Mouse (Mus musculus) heart, adult 18-20 months (tissue): ENCODE measurements around the gene Ppm1l. TPM values are rescaled to one million over a fixed set of nuclear protein-coding genes. Genes with fewer than 3 reads are reported as not detected.

ENCODE experiments used
- DNase-seq, 2 experiments: peaks; one replicate each; pipeline ENCODE4 v3.0.0; 2021 to 2022; ENCODE audit warnings: mixed read lengths in 1 of 2
- long read RNA-seq, 2 experiments: library from polyadenylated mRNA; stranded (forward); transcript quantifications; one replicate each; pipeline ENCODE4 v2.0.0; 2021
- total RNA-seq, 2 experiments: library from RNA; stranded (reverse); gene quantifications; 2 replicates each; pipeline ENCODE4 v1.2.3; 2021

Ppm1l gene
- 10 to 100 TPM; 29.2 TPM for total RNA-seq
- long read RNA-seq, experiment 1, full-length matches to known transcripts, result 12 of 21 reads
- long read RNA-seq, experiment 1, partial matches to known transcripts, result 0 of 21 reads
- long read RNA-seq, experiment 1, other reads (novel, unspliced or antisense), result 9 of 21 reads
- long read RNA-seq, experiment 2, full-length matches to known transcripts, result 3 of 8 reads
- long read RNA-seq, experiment 2, partial matches to known transcripts, result 0 of 8 reads
- long read RNA-seq, experiment 2, other reads (novel, unspliced or antisense), result 5 of 8 reads

DNA sequence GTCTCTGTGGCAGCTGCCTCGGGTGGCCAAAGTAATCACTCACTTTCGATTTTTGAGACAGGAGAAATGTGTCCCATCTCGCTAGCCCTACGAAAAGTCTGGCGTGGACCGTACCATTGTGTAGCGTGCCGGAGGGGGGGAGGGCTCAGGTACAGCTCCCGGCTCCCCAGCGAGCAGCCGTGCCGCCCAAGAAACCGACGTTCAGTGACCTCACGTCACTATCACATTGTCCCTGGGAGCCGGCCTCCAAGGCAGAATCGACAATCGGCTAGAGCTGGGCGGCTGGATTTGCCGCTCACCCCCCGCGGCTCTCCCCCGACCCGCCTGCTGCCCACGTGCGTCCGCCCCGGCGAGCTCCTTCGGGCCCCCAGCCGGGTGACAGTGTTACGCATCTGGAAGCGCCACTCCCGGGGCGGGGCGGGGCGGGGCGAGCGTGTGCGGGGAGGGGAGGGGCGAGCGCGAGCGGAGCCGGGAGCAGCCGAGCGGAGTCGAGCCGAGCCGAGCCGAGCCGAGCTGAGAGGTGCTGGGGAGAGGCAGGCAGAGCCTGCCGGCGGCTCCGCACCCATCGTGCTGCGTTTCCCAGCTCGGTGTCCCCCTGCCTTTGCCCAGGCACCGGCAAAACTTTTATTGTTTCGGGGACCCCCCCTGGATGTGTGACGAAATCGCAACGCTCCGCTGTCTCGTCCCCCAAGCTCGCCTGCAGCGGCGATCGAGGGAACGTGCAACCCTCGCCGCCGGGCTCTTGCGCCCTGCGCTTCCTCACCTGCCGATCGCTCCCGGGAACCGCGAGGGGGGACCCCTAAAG, at the start of gene Ppm1l:
Gene Ppm1l (plus strand): TSS at position 471 of the 805 bp plus-strand sequence.
- peak; percentile 93 to 95 for DNase-seq

DNA sequence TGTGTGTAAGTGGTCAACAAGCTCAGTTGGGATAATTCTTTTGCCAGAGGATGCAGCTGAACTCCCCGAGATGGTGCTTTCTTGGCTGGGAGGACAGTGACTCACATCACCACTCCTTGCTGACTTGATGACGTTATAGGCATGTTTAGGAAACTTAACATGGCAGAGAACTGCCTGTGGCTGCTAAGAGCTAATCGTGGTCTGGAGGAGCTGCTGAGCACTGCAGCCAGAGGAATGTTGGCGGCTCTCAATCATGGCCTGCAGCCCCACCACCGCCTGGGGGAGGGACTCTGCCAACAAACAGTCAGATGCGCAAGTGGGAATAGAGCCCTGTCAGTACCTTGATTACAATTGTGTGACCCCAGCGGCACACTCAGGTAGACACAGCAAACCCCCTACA, 44.8 kb upstream of the Ppm1l start:
- peak; percentile 58 to 76 for DNase-seq

DNA sequence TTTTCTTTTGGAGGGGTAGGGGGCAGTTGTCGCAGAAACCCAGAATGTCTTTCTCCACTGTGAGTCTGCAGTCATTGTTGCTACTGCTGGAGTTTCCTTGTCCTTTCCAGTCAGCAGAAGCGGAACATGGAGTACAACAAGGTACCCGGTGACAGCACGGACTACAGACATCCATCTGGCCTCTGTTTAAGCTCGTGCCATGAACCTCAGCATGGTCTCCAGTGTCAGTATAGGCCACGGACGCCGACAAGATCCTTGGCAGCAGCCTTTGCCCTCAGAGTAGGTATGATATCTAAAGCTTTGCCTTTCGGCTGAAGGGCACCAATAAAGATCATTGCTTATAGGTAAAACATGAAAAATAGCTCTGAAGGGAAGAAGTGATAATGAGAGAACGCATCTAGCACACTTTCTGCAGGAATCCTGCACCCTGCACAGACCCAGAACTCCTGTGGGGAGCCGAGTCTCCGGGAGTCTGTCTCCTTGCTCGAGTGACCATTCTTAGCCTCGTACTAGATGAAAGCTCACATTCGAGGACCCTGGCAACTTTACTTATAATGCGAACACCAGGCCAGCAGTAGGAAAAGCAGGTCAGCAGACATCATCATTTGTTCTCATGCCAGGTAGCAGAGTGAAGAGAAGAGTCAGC, 42.5 kb upstream of the Ppm1l start:
- no peak for DNase-seq

DNA sequence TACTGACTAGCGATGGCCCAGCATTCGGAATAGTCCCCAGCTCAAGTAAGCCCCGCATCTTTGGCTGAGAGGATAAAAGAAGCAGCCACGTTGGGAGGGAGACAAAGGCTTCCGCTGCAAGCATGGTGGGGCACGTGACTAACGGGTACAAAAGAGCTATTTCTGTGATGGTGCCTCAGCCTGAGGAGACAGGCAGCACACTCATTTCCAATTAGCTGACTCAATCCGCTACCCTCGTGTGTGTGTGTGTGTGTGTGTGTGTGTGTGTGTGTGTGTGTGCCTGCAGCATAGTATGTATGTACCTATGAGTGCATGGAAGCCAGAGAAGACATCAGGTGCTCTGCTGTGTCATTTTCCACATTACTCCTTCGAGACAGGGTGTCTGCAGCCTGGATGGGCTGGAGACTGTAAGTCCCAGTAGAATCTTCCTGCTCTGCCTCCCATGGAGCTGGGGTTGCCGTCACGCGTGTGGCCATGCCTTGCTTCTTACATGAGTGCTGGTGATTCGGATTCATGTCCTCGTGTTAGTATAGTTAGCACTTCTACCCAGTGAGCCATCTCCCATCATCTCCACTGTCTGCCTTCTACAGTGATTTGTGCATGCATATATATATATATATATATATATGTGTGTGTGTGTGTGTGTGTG, 41.9 kb upstream of the Ppm1l start:
- no peak for DNase-seq

DNA sequence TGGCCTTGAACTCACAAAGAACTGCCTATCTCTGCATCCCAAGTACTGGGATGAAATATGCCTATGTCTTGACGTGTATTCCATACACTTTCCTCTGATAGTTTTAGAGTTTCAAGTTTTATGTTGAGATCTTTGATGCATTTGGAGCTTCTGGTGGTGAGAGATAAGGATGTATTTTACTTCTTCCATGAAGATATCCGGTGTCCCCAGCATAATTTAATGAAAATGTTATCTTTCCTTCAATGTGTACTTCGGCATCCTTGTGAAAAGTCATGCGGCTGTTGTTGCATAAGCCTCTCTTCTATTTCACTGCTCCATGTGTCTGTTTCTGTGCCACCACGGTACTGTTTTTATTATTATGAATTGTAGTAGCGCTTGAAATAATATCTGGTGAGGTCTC, 38.0 kb upstream of the Ppm1l start:
- DNase-seq, result no peak

GRCm38 (mm10) chr3:69282406-69282805, 34.3 kb upstream of the Ppm1l start:
- peak; percentile 8 to 18 for DNase-seq

- DNase-seq, result no peak
Observed at GRCm38 (mm10) chr3:69283085-69283847, 33.4 kb upstream of the Ppm1l start.

GRCm38 (mm10) chr3:69289833-69290232, 26.8 kb upstream of the Ppm1l start:
- peak; percentile 5 to 22 for DNase-seq

DNA sequence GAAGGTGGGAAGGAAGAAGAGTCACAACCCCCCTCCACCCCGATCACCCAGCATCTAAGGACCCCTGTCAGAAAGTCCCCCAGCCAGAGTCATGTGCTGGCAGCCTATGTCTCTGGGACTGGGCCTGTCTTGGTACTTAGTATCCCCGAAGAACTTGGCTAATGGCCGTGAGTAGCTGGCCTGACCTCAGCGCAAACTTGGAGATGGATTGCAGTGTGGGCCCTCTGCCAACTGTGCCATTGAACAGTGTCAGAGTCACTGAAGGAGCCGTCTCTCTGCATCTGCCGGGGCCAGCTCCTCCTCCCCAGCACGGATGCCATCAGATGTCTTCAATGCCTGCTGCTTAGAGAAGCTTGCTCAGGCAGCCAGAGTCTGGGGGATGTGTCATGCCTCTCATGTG, 26.4 kb upstream of the Ppm1l start:
- peak; percentile 49 to 52 for DNase-seq

DNA sequence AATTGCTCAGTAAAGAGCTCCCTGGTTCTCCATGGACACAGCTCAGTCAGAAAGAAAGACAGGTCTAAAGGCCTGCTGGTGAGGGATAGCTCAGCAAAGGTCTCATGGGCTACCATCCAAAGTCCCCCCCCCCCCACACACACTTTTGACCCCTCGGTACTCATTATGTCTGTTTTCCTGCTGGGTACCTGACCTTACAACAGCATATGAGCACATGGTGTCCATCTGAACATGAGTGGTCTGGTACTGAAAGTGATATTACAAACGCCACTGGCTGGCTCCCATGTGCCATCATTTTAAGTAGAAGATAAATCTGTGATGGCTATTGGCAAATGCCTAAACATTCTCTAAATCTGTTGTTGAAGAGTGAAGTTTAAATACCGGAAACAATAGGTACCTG, 25.8 kb upstream of the Ppm1l start:
- DNase-seq, result no peak

DNA sequence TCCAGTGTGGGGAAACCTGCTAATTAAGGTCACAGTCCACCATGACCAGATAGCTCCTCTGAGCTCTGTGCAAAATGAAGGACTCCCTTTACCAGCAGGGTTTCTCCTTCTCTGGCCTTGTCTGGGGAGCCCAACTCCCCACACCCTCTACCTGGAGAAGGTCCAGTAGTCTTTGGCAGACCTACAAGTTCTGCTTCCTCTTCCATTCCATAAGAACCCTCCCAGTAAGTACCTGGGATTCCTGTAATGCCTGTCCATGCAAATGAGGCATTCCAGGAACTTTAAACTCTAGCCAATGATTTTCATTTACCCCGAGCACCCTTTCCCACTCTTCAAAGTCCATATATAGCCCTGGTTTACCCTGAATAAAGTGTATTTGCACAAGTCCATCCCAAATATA, 24.0 kb upstream of the Ppm1l start:
- peak in 1 of 2 experiments; percentile 10 for DNase-seq

- peak; percentile 16 to 22 for DNase-seq
Observed at GRCm38 (mm10) chr3:69296270-69296669, 20.4 kb upstream of the Ppm1l start.

DNA sequence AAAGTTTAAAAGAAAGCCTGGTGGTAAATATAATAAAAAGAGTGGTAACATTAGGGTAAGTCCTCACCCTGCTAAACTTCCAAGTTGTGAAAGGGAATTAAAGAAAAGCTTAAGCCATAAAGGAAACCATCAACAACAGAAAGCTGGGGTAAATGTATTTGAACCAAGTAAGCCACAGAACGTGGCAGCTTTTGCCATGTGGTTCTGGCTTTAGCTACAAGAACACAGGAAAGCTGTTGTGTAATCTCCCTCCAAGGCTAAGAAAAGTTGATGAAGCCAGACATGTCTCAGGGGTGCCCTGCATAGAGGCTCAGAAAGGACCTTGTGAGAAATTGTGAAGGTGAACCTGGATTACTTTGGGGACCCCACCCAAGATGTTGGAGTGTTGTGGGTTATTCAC, 16.5 kb upstream of the Ppm1l start:
- no peak for DNase-seq

DNA sequence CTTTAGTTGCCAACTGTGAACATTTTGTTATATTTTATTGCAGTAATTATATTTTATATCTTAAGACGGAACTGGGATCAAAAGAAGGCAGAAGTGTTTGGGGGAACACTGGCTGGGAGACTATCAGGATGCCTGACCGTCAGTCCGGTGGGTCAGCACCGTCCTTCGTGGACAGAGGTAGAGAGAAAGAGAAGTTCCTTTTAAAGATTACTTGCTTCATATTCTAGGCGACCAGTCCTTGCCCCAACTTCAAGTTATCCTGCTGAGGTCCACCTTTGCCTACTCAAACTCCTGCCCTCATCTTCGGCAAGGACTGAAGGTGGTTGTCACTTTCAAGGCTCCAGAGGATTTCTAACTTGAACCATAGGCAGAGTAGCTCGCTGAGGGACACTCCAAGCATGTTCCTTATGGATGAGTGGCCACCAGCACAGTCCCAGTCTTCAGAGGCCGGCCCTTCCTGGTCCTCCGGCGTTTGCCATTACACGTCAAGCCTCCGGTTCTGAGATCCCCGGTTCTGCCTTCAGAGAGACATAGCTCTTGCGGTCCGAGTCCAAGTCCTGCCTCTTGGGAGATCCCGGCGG, 761 bp upstream of the Ppm1l start:
- DNase-seq, result no peak

DNA sequence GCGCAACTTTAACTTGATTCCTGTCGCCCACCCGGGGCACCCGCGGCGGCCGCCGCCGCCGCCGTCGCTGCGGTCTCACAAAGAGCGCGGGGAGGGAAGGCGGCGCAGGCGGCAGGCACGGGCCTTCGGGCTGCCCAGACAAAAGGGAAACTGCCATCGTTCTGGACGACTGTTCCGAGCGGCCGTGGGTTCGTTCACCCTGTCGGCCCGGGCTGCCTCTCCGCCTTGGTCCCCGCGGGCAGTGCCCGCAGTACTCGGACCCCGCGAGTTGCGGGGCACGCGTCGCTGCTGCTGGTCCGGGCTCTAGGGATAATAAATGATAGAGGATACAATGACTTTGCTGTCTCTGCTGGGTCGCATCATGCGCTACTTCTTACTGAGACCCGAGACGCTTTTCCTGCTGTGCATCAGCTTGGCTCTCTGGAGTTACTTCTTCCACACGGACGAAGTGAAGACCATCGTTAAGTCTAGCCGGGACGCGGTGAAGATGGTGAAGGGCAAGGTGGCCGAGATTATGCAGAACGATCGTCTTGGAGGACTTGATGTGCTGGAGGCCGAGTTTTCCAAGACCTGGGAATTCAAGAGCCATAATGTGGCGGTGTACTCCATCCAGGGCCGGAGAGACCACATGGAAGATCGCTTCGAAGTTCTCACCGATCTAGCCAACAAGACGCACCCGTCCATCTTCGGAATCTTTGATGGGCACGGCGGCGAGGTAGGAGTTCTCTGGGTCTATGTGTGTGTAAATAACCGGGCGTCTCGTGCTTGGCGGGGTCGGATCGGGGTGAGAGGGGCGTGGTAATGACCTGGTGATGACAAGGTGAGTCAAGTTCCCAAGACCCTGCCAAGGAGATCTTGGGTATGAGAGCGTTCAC, 827 bp downstream of the Ppm1l start:
- peak in 1 of 2 experiments; percentile 60 for DNase-seq

DNA sequence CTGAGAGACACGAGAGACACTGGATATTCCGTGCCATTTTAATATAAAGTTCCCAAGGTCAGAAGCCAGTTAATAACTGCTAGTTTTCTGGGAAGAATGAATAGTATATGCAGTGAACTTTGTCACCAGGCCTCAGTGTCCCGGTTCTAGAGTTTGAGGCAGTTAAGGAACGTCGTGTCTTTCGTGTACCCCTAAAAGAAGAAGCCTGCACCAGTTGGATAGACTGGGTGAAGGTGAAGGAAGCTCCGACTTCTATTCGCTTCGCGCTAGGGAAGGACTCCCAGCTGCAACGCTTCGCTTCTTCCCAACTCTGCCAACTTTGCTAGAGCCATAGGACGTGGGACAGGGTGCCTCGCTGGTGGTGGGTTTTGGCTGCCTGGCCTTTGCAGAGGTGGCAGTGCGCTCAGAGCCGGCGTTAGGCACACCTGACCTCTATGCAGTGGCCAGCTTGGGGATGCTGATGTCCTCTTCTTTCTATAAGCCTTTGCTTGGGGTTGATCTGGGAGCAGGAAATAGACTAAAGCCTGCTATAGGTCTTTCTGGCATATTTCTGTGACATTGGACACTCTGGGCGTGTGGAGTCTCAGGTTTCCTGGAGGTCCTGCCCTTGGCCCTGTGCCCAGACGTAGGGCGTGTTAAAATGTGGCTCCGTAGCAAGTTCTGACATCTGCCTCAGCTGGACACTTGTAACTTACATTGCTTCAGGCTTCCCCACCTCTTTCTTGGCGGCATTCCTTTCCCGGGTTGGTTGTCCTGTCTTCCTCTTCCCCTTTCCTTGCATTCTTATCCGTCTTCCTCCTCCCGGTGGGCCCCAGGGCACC, 1.7 kb downstream of the Ppm1l start:
- DNase-seq, result peak; percentile 33 to 55

- no peak for DNase-seq
Observed at GRCm38 (mm10) chr3:69319061-69319720, 2.5 kb downstream of the Ppm1l start.

DNA sequence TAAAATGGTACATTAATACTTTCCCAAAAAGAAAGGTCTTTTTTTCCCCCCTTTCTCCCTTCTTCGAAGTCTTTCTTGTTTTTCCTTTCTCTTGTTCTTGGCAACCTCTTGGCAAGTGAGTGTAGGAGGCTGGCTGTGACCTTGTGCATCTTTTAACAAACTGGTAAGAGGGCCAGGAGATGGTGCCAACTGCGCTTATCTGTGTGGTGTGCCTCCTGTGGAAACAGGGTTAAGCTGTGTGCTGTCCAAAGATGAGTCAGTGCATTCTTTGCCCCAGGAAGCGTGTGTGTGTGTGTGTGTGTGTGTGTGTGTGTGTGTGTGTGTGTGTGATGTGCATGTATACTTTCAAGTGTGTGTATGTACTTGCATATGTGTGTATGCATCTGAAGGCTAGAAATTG, 7.3 kb downstream of the Ppm1l start:
- DNase-seq, result peak; percentile 65 to 70

- DNase-seq, result no peak
Observed at GRCm38 (mm10) chr3:69329910-69330309, 13.2 kb downstream of the Ppm1l start.
